Mouse (Mus musculus): ENCODE data around the gene Calcb.

The Calcb gene

GRCm38 (mm10) chr7:114754196-114754595, 35.8 kb downstream of the Calcb start:
- no peak for DNase-seq

GRCm38 (mm10) chr7:114754626-114755025, 36.2 kb downstream of the Calcb start:
- no peak for DNase-seq

GRCm38 (mm10) chr7:114762660-114763059, 44.2 kb downstream of the Calcb start:
- no peak for DNase-seq

- no peak for DNase-seq
Observed at GRCm38 (mm10) chr7:114765273-114765672, 46.8 kb downstream of the Calcb start.

GRCm38 (mm10) chr7:114766523-114766922, 48.1 kb downstream of the Calcb start:
- no peak for DNase-seq

GRCm38 (mm10) chr7:114768516-114768915, 50.1 kb downstream of the Calcb start:
- DNase-seq = no peak

GRCm38 (mm10) chr7:114769041-114769440, 50.6 kb downstream of the Calcb start:
- no peak for DNase-seq

- DNase-seq = no peak
Observed at GRCm38 (mm10) chr7:114770586-114770985, 52.1 kb downstream of the Calcb start.

- DNase-seq = no peak
Observed at GRCm38 (mm10) chr7:114771801-114772200, 53.4 kb downstream of the Calcb start.

Measured in retina, postnatal 1 day (tissue).